Mouse (Mus musculus) erythroblast, embryonic 14.5 days (primary cell): ENCODE measurements around the gene Il2rb.

Experiments
- GATA1 ChIP-seq: IDR thresholded peaks from 2 replicates; pipeline ENCODE4 v1.6.1; 2012; ENCODE audit warnings: low read length, inconsistent platforms, mixed read lengths
- TAL1 ChIP-seq: IDR thresholded peaks from 3 replicates; pipeline ENCODE4 v1.6.1; 2012; ENCODE audit warnings: low read length, inconsistent platforms, mixed read lengths

GRCm38 (mm10) chr15:78468379-78468937 is 26.6 kb downstream of the Il2rb start, which contains the start of gene Tmprss6:
- TF ChIP-seq TAL1 (no peak), GATA1 (no peak)
